Mouse (Mus musculus): Measurements from ENCODE around the gene Rpusd1.
A peak's percentile ranks its signal among the peaks of the same experiment; 100 is the strongest.

The Rpusd1 gene

GRCm38 (mm10) chr17:25727265-25728008 lies at the start of gene Rpusd1, which contains the start of gene Chtf18:
Rpusd1 (plus strand) TSS chr17:25727670.
Chtf18 (minus strand) TSS chr17:25727419.
- DNase-seq (ENCODE audit: low spot score): peak; percentile 96

- DNase-seq (ENCODE audit: low spot score): no peak
Observed at GRCm38 (mm10) chr17:25677969-25678368, 49.5 kb upstream of the Rpusd1 start.

GRCm38 (mm10) chr17:25679818-25680217 lies 47.7 kb upstream of the Rpusd1 start:
- no peak for DNase-seq (ENCODE audit: low spot score)

GRCm38 (mm10) chr17:25681636-25682035 lies 45.8 kb upstream of the Rpusd1 start:
- no peak for DNase-seq (ENCODE audit: low spot score)

- no peak for DNase-seq (ENCODE audit: low spot score)
Observed at GRCm38 (mm10) chr17:25686323-25686722, 41.1 kb upstream of the Rpusd1 start.

- no peak for DNase-seq (ENCODE audit: low spot score)
Observed at GRCm38 (mm10) chr17:25688922-25689321, 38.5 kb upstream of the Rpusd1 start.

- no peak for DNase-seq (ENCODE audit: low spot score)
Observed at GRCm38 (mm10) chr17:25696263-25696662, 31.2 kb upstream of the Rpusd1 start.

- DNase-seq (ENCODE audit: low spot score): no peak
Observed at GRCm38 (mm10) chr17:25698446-25698845, 29.0 kb upstream of the Rpusd1 start.

GRCm38 (mm10) chr17:25700863-25701496 lies 26.5 kb upstream of the Rpusd1 start:
- DNase-seq (ENCODE audit: low spot score): no peak

GRCm38 (mm10) chr17:25709994-25710393 lies 17.5 kb upstream of the Rpusd1 start:
- no peak for DNase-seq (ENCODE audit: low spot score)

GRCm38 (mm10) chr17:25711136-25711535 lies 16.3 kb upstream of the Rpusd1 start:
- DNase-seq (ENCODE audit: low spot score): no peak

GRCm38 (mm10) chr17:25715627-25716026 lies 11.8 kb upstream of the Rpusd1 start:
- no peak for DNase-seq (ENCODE audit: low spot score)

- no peak for DNase-seq (ENCODE audit: low spot score)
Observed at GRCm38 (mm10) chr17:25716130-25716529, 11.3 kb upstream of the Rpusd1 start.

- DNase-seq (ENCODE audit: low spot score): no peak
Observed at GRCm38 (mm10) chr17:25716711-25717637, 10.5 kb upstream of the Rpusd1 start, which contains the start of gene Gng13. Gng13 (plus strand) TSS chr17:25717171.

GRCm38 (mm10) chr17:25717691-25718090 lies 9.8 kb upstream of the Rpusd1 start:
- DNase-seq (ENCODE audit: low spot score): no peak

GRCm38 (mm10) chr17:25721476-25721875 lies 6.0 kb upstream of the Rpusd1 start:
- no peak for DNase-seq (ENCODE audit: low spot score)

GRCm38 (mm10) chr17:25723470-25723869 lies 4.0 kb upstream of the Rpusd1 start:
- no peak for DNase-seq (ENCODE audit: low spot score)

GRCm38 (mm10) chr17:25723919-25724318 lies 3.6 kb upstream of the Rpusd1 start:
- DNase-seq (ENCODE audit: low spot score): no peak

- no peak for DNase-seq (ENCODE audit: low spot score)
Observed at GRCm38 (mm10) chr17:25725264-25725663, 2.2 kb upstream of the Rpusd1 start.

GRCm38 (mm10) chr17:25728009-25728270 lies 470 bp downstream of the Rpusd1 start:
- no peak for DNase-seq (ENCODE audit: low spot score)

GRCm38 (mm10) chr17:25732082-25732481 lies 4.6 kb downstream of the Rpusd1 start:
- DNase-seq (ENCODE audit: low spot score): peak; percentile 60

- DNase-seq (ENCODE audit: low spot score): no peak
Observed at GRCm38 (mm10) chr17:25735246-25735645, 7.8 kb downstream of the Rpusd1 start.

- no peak for DNase-seq (ENCODE audit: low spot score)
Observed at GRCm38 (mm10) chr17:25735745-25736144, 8.3 kb downstream of the Rpusd1 start, which contains the start of gene Mslnl. Mslnl (plus strand) TSS chr17:25736042.
